32 mouse cellular contexts compared by ENCODE assay signal in the genomic region with DNA sequence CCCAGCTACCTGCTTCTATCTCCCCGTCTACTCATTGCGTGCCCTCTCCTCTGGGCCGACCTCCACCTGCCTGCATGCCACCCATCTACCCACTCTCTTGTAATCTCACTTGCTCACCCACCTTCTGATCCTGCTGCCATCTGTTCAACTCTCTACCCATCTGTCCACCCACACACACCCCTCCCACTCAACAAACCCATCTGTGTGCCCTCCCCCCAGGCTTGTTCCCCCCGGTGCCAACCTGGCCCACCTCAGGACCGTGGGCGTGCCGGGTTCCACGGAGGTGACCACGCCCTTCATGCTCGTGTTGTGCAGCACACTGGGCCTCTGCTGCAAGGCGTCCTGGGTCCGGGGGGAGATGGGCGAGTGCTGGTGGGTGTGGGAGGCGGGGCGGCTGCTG. TPM values are rescaled to one million over a fixed set of nuclear protein-coding genes. Genes with fewer than 3 reads are reported as not detected.
DNase-seq lines count a peak whose midpoint lies in the region; ATAC-seq and TF ChIP-seq lines count a peak whose summit lies in the region.
"Had no signal": no experiment of that assay in that cellular context is flagged by ENCODE, and none has a peak within 500 bp of the region (broad histone marks: within the 10 kb centered on the region; RNA-seq: fewer than 3 reads in every experiment).

No protein-coding gene starts in this region.

- H3ac ChIP-seq in myocyte (ENCODE audit: control insufficient read depth, insufficient read length): no peak overlapping the region

- H3K36me3 ChIP-seq in forebrain, embryonic 12.5 days (replicated peaks): peaks cover 99% of the 10 kb centered on the region
- H3K36me3 ChIP-seq in forebrain, postnatal 0 days (ENCODE audit: insufficient read depth): peaks cover 93% of the 10 kb centered on the region
- H3K36me3 ChIP-seq in myocyte (ENCODE audit: control insufficient read depth, insufficient read depth): peaks cover 42% of the 10 kb centered on the region
- H3K36me3 ChIP-seq: G1E had no signal

- no peaks in the 10 kb centered on the region for H3K4me1 ChIP-seq in forebrain, embryonic 12.5 days
- no peaks in the 10 kb centered on the region for H3K4me1 ChIP-seq in forebrain, postnatal 0 days (ENCODE audit: insufficient read depth)
- H3K4me1 ChIP-seq: embryonic facial prominence, embryonic 10.5 days; embryonic facial prominence, embryonic 15.5 days; forebrain, embryonic 13.5 days; hindbrain, embryonic 15.5 days; liver, embryonic 13.5 days; midbrain, embryonic 13.5 days; stomach, embryonic 15.5 days had no signal

- WGBS in forebrain, embryonic 12.5 days: 96% methylated on average over 15 of the region's 15 CpGs
- WGBS in forebrain, postnatal 0 days: 85% methylated on average over 15 of the region's 15 CpGs

- no peak overlapping the region for H3K27ac ChIP-seq in forebrain, embryonic 12.5 days
- no peak overlapping the region for H3K27ac ChIP-seq in forebrain, postnatal 0 days (ENCODE audit: low read depth, low read length)
- H3K27ac ChIP-seq: embryonic facial prominence, embryonic 10.5 days; embryonic facial prominence, embryonic 15.5 days; forebrain, embryonic 13.5 days; gastrocnemius, adult 2 months; hindbrain, embryonic 15.5 days; kidney, postnatal 0 days; liver, embryonic 13.5 days; macrophage; midbrain, embryonic 13.5 days; stomach, embryonic 15.5 days had no signal

- no peak for TF ChIP-seq POLR2A in myocyte (IDR thresholded peaks at IDR 0.05; ENCODE audit: insufficient read length, low read depth)

- no peak overlapping the region for H3K4me3 ChIP-seq in forebrain, embryonic 12.5 days (replicated peaks)
- H3K4me3 ChIP-seq in forebrain, postnatal 0 days (ENCODE audit: low read depth, low read length): no peak overlapping the region
- H3K4me3 ChIP-seq in myocyte: no peak overlapping the region
- H3K4me3 ChIP-seq: embryonic facial prominence, embryonic 10.5 days; embryonic facial prominence, embryonic 15.5 days; forebrain, embryonic 13.5 days; gastrocnemius, adult 2 months; hindbrain, embryonic 15.5 days; liver, embryonic 13.5 days; midbrain, embryonic 13.5 days; stomach, embryonic 15.5 days had no signal

- no peaks in the 10 kb centered on the region for H3K79me2 ChIP-seq in myocyte (ENCODE audit: control insufficient read depth, insufficient read depth)

- TF ChIP-seq CTCF in forebrain, postnatal 0 days (IDR thresholded peaks at IDR 0.05; ENCODE audit: low read depth): no peak

- DNase-seq in forebrain, postnatal 0 days: no peak
- DNase-seq in layer of hippocampus, adult 11-12 months (ENCODE audit: low spot score): peak; percentile 60
- no peak for DNase-seq in layer of hippocampus, adult 9-10 months (ENCODE audit: low spot score)
- DNase-seq in layer of hippocampus, adult 8-10 months (ENCODE audit: low spot score in 2 of 2): peak; percentile 54 to 69
- DNase-seq in right cerebral cortex, postnatal 10 days (ENCODE audit: low spot score in 2 of 2): no peak
- no peak for DNase-seq in thymus, postnatal 10 days (ENCODE audit: low spot score in 2 of 2)
- DNase-seq: adrenal gland, adult 8-10 months; cerebellum, adult 8-10 months; gastrocnemius, adult 2 months; gastrocnemius, postnatal 36 days; kidney, adult 8-10 months; kidney, postnatal 4 days; left cerebral cortex, postnatal 4 days; liver, embryonic 13.5 days; lung, adult 2 months; lung, postnatal 10 days; right cerebral cortex, postnatal 25 days; thymus, postnatal 25 days had no signal

- no peaks in the 10 kb centered on the region for H3K27me3 ChIP-seq in forebrain, embryonic 12.5 days
- no peaks in the 10 kb centered on the region for H3K27me3 ChIP-seq in forebrain, postnatal 0 days (ENCODE audit: insufficient read depth, low read length)
- no peaks in the 10 kb centered on the region for H3K27me3 ChIP-seq in myocyte (ENCODE audit: control insufficient read depth, insufficient read depth, insufficient read length)
- H3K27me3 ChIP-seq: CH12.LX; embryonic facial prominence, embryonic 15.5 days; forebrain, embryonic 13.5 days; hindbrain, embryonic 15.5 days; liver, embryonic 13.5 days; midbrain, embryonic 13.5 days; stomach, embryonic 15.5 days had no signal

- H3K4me2 ChIP-seq in forebrain, embryonic 12.5 days: no peak overlapping the region
- no peak overlapping the region for H3K4me2 ChIP-seq in forebrain, postnatal 0 days (ENCODE audit: low read depth)
- H3K4me2 ChIP-seq in myocyte (ENCODE audit: low read depth): no peak overlapping the region
- H3K4me2 ChIP-seq: embryonic facial prominence, embryonic 15.5 days; forebrain, embryonic 13.5 days; hindbrain, embryonic 15.5 days; liver, embryonic 13.5 days; midbrain, embryonic 13.5 days; stomach, embryonic 15.5 days had no signal

- no peak overlapping the region for H3K9ac ChIP-seq in forebrain, embryonic 12.5 days
- no peak overlapping the region for H3K9ac ChIP-seq in forebrain, postnatal 0 days
- H3K9ac ChIP-seq: embryonic facial prominence, embryonic 15.5 days; forebrain, embryonic 13.5 days; hindbrain, embryonic 15.5 days; liver, embryonic 13.5 days; midbrain, embryonic 13.5 days; stomach, embryonic 15.5 days had no signal

- peak; percentile 16; the same call in 1 of the 2 replicates for ATAC-seq in forebrain, embryonic 12.5 days (ENCODE audit: low FRiP score)
- no peak for ATAC-seq in forebrain, postnatal 0 days
- ATAC-seq: forebrain, embryonic 13.5 days; midbrain, embryonic 13.5 days had no signal

- no peaks in the 10 kb centered on the region for H3K9me3 ChIP-seq in forebrain, embryonic 12.5 days
- H3K9me3 ChIP-seq in forebrain, postnatal 0 days (ENCODE audit: low read length): no peaks in the 10 kb centered on the region
- H3K9me3 ChIP-seq: embryonic facial prominence, embryonic 10.5 days; embryonic facial prominence, embryonic 15.5 days; forebrain, embryonic 13.5 days; hindbrain, embryonic 15.5 days; liver, embryonic 13.5 days; midbrain, embryonic 13.5 days; stomach, embryonic 15.5 days had no signal

TF ChIP-seq in myocyte, 11 proteins besides CTCF, POLR2A, EP300 and RAD21:
- TF ChIP-seq USF1 (IDR thresholded peaks at IDR 0.05; ENCODE audit: low read depth): no peak
- peak; percentile 8 for TF ChIP-seq POLR2AphosphoS2 (IDR thresholded peaks at IDR 0.05; ENCODE audit: insufficient read length, low read depth)

RNA-seq across cellular contexts. Expression of a gene that starts 25.4 kb away (rescaled TPM):
- polyA plus RNA-seq in forebrain, embryonic 12.5 days (2016; fragmentation: Nextera tagmentation; extraction: Ambion mirVana): 5.8 and 6.7 TPM in 2 replicates
- 3.2 and 6.2 TPM in 2 replicates for total RNA-seq in forebrain, postnatal 0 days (2014; rRNA removed)
- 4.4 and 4.8 TPM in 2 replicates for polyA plus RNA-seq in forebrain, postnatal 0 days (2015; fragmentation: Nextera tagmentation; extraction: Ambion mirVana)
- total RNA-seq in layer of hippocampus, adult 8-10 months (2022): under 1 TPM in 3 of 4 experiments, not detected in 1; 0.37 to 0.66 (median 0.45) TPM
- 0.32 TPM for polyA plus RNA-seq in myocyte (2012; fragmentation: generic; extraction: Trizol)
- total RNA-seq: G1E; gastrocnemius, adult 2 months; hematopoietic stem cell, adult 5-6 weeks; megakaryocyte-erythroid progenitor cell, adult 5-6 weeks had no signal
- polyA plus RNA-seq: G1E, macrophage had no signal

Comparison
In these comparisons a context has a peak if more than half of its experiments do, and no peak if none do; other contexts are left out.
1. DNase-seq: peak in layer of hippocampus, adult 11-12 months (single experiment) and layer of hippocampus, adult 8-10 months (2 of 2); none in forebrain, postnatal 0 days (single experiment), layer of hippocampus, adult 9-10 months (single experiment), right cerebral cortex, postnatal 10 days (0 of 2) and thymus, postnatal 10 days (0 of 2).